Comparison of ENCODE assay signal across 16 mouse cellular contexts in the genomic region with DNA sequence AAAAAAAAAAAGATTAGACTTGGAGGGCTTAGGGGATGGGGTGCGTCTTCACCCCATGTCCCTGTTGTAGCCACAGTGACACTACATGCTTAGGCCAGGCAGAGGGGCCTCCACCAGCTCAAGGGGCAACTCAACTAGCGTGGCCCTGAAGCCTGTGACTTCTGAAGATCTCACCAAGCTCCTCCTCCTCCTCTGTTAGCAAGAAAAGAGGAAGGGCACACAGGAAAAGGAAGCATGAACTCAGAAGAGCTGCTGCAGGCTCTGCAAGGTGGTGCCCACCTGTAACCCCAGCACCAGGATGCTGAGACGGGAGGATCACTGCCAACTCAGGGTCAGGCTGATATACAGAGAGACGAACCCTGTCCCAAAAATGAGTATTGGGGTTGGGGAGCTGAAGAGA. TPM values are rescaled to one million over a fixed set of nuclear protein-coding genes. Genes with fewer than 3 reads are reported as not detected.
DNase-seq lines count a peak whose midpoint lies in the region; ATAC-seq and TF ChIP-seq lines count a peak whose summit lies in the region.
"Had no signal": no experiment of that assay in that cellular context is flagged by ENCODE, and none has a peak within 500 bp of the region (broad histone marks: within the 10 kb centered on the region; RNA-seq: fewer than 3 reads in every experiment).

No protein-coding gene starts in this region.

- no peak overlapping the region for H3K9ac ChIP-seq in hindbrain, embryonic 11.5 days (ENCODE audit: low read depth, low read length)
- H3K9ac ChIP-seq: hindbrain, embryonic 14.5 days; liver, embryonic 15.5 days; midbrain, embryonic 15.5 days had no signal

- no peak overlapping the region for H3K4me3 ChIP-seq in bone marrow, adult 2 months (replicated peaks; ENCODE audit: control insufficient read depth, low read depth, low read length)
- H3K4me3 ChIP-seq in macrophage (ENCODE audit: inconsistent target): no peak overlapping the region
- H3K4me3 ChIP-seq in hindbrain, embryonic 11.5 days (ENCODE audit: low read depth, low read length): no peak overlapping the region
- H3K4me3 ChIP-seq: liver, embryonic 15.5 days; midbrain, embryonic 15.5 days had no signal

- H3K9me3 ChIP-seq in hindbrain, embryonic 11.5 days (ENCODE audit: control insufficient read depth, low read length): no peaks in the 10 kb centered on the region
- H3K9me3 ChIP-seq: liver, embryonic 15.5 days; midbrain, embryonic 15.5 days had no signal

- no peak overlapping the region for H3K4me2 ChIP-seq in hindbrain, embryonic 11.5 days (replicated peaks; ENCODE audit: low read depth, low read length)
- H3K4me2 ChIP-seq: hindbrain, embryonic 14.5 days; liver, embryonic 15.5 days; midbrain, embryonic 15.5 days had no signal

- 20% methylated on average over 4 of the region's 4 CpGs for WGBS in bone marrow, adult 2 months
- 33% methylated on average over 4 of the region's 4 CpGs for WGBS in macrophage (ENCODE audit: missing documents)
- 89% methylated on average over 4 of the region's 4 CpGs for WGBS in hindbrain, embryonic 11.5 days

- H3K36me3 ChIP-seq in macrophage (ENCODE audit: inconsistent target): no peaks in the 10 kb centered on the region
- no peaks in the 10 kb centered on the region for H3K36me3 ChIP-seq in hindbrain, embryonic 11.5 days (ENCODE audit: control insufficient read depth, insufficient read depth, low read length)
- H3K36me3 ChIP-seq: liver, embryonic 15.5 days; midbrain, embryonic 15.5 days had no signal

- peak overlapping the region; percentile 87 for H3K27ac ChIP-seq in bone marrow, adult 2 months (ENCODE audit: control insufficient read depth, insufficient read depth, low read depth, low read length, poor library complexity)
- peak overlapping the region; percentile 33; the same call in 1 of the 2 replicates for H3K27ac ChIP-seq in macrophage
- no peak overlapping the region for H3K27ac ChIP-seq in hindbrain, embryonic 11.5 days (ENCODE audit: low read depth, low read length)
- H3K27ac ChIP-seq: hindbrain, embryonic 14.5 days; midbrain, embryonic 15.5 days had no signal

- peaks cover 6% of the 10 kb centered on the region for H3K4me1 ChIP-seq in bone marrow, adult 2 months (ENCODE audit: control insufficient read depth, insufficient read depth, low read length)
- H3K4me1 ChIP-seq in hindbrain, embryonic 11.5 days (replicated peaks; ENCODE audit: control insufficient read depth, insufficient read depth, low read length): no peaks in the 10 kb centered on the region
- H3K4me1 ChIP-seq: midbrain, embryonic 15.5 days had no signal

- DNase-seq in thymus, postnatal 0 days (ENCODE audit: low spot score): peak; percentile 13
- DNase-seq in thymus, postnatal 10 days (ENCODE audit: low spot score in 2 of 2): no peak
- DNase-seq in hindbrain, embryonic 11.5 days (ENCODE audit: low spot score): no peak
- no peak for DNase-seq in cerebellum, adult 11 months
- DNase-seq in cerebellum, postnatal 25 days: no peak
- DNase-seq: adrenal gland, postnatal 25 days; cerebellum, adult 9-10 months; embryo, embryonic 11 days; gastrocnemius, postnatal 14 days; kidney, adult 18-20 months; kidney, postnatal 14 days had no signal

- TF ChIP-seq POLR2A in bone marrow, adult 2 months (IDR thresholded peaks at IDR 0.05; ENCODE audit: borderline replicate concordance, control insufficient read depth, low read depth, low read length): no peak

- H3K27me3 ChIP-seq in hindbrain, embryonic 11.5 days (ENCODE audit: control insufficient read depth, insufficient read depth, low read length): no peaks in the 10 kb centered on the region
- H3K27me3 ChIP-seq: midbrain, embryonic 15.5 days had no signal

- ATAC-seq in hindbrain, embryonic 11.5 days (ENCODE audit: low FRiP score): no peak
- ATAC-seq: midbrain, embryonic 15.5 days had no signal

- TF ChIP-seq CTCF in bone marrow, adult 2 months (IDR thresholded peaks at IDR 0.05; ENCODE audit: control insufficient read depth, insufficient read depth, low read length): no peak

- no peaks in the 10 kb centered on the region for H3K79me2 ChIP-seq in macrophage (ENCODE audit: inconsistent target)

RNA-seq across cellular contexts. Expression of gene Vdac2, which starts 13.7 kb away (rescaled TPM):
- 266 and 279 TPM in 2 replicates for polyA plus RNA-seq in thymus, postnatal 0 days (2015; fragmentation: Nextera tagmentation; extraction: Ambion mirVana)
- 84.6 and 85.2 TPM in 2 replicates for polyA plus RNA-seq in bone marrow, adult 2 months (2011; ENCODE audit: insufficient read depth, insufficient read length, low replicate concordance, missing spikeins)
- 100 to 1,000 TPM in 25 of 26 experiments, 10 to 100 TPM in 1; 94.3 to 365 (median 256) TPM for total RNA-seq in macrophage (2018; cell fraction: chromatin; rRNA removed)
- 100 to 1,000 TPM; 191 to 292 (median 238) TPM for total RNA-seq in macrophage (2018; cell fraction: cytosol; rRNA removed)
- total RNA-seq in macrophage (2018; cell fraction: nucleus; rRNA removed): 100 to 1,000 TPM in 24 of 26 experiments, 10 to 100 TPM in 2; 94.1 to 222 (median 173) TPM
- polyA plus RNA-seq in macrophage (2018): 247 to 425 TPM (median 316 TPM) in 3 replicates
- 312 and 318 TPM in 2 replicates for polyA plus RNA-seq in hindbrain, embryonic 11.5 days (2014; fragmentation: Nextera tagmentation; extraction: Ambion mirVana)

RNA-seq across cellular contexts. Expression of gene Comtd1, which starts 37.5 kb away (rescaled TPM):
- polyA plus RNA-seq in thymus, postnatal 0 days (2015; fragmentation: Nextera tagmentation; extraction: Ambion mirVana): 26.3 and 29.1 TPM in 2 replicates
- 15.8 and 45.0 TPM in 2 replicates for polyA plus RNA-seq in bone marrow, adult 2 months (2011; ENCODE audit: insufficient read depth, insufficient read length, low replicate concordance, missing spikeins)
- 10 to 100 TPM in 22 of 26 experiments, 1 to 10 TPM in 4; 5.4 to 30.4 (median 18.9) TPM for total RNA-seq in macrophage (2018; cell fraction: chromatin; rRNA removed)
- 10 to 100 TPM; 26.9 to 54.3 (median 43.4) TPM for total RNA-seq in macrophage (2018; cell fraction: cytosol; rRNA removed)
- 10 to 100 TPM in 25 of 26 experiments, 1 to 10 TPM in 1; 9.2 to 42.0 (median 25.0) TPM for total RNA-seq in macrophage (2018; cell fraction: nucleus; rRNA removed)
- 7.5 to 38.3 TPM (median 24.5 TPM) in 3 replicates for polyA plus RNA-seq in macrophage (2018)
- 16.8 and 19.2 TPM in 2 replicates for polyA plus RNA-seq in hindbrain, embryonic 11.5 days (2014; fragmentation: Nextera tagmentation; extraction: Ambion mirVana)
